Mouse (Mus musculus): ENCODE data around the gene Cnep1r1.

DNA sequence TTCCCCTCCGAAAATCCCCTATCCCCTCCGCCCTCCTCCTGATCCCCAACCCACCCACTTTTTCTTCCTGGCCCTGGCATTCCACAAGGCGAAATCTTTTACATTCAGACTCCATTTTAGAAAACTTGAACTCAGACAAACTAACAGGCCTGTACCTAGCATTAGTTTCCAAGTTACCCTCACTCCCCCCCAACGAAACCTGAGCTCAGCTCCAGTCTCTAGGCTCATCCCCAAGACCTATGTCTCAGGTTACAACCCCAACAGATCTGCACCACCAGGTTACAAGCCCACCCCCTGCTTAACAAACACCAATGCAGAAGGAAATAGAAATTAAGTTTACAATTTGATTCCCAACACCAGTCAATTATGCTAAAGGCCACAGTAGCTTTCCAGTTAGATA lies 25.2 kb upstream of the Cnep1r1 start:
- TF ChIP-seq GATA1 (IDR thresholded peaks at IDR 0.05; ENCODE audit: borderline replicate concordance, low read length) (no peak), FLI1 (IDR thresholded peaks at IDR 0.05; ENCODE audit: low read length) (no peak)
